Mouse (Mus musculus): ENCODE measurements around the gene Flnc. TPM values are rescaled to one million over a fixed set of nuclear protein-coding genes. Genes with fewer than 3 reads are reported as not detected.
A peak's percentile ranks its signal among the peaks of the same experiment; 100 is the strongest.

The Flnc gene
- polyA plus RNA-seq, 1 experiment from 2014 or later: 2.0 TPM

- ATAC-seq: peak; percentile 95
- Histone ChIP-seq H3K4me2 (ENCODE audit: low read length) (peak within 1 kb of the TSS; percentile 77), H3K27ac (ENCODE audit: low read length) (peak within 1 kb of the TSS; percentile 58), H3K9me3 (replicated peaks; ENCODE audit: control insufficient read depth, low read length, poor library complexity, severe bottlenecking) (no peaks in the 10 kb centered on the region), H3K27me3 (ENCODE audit: control insufficient read depth, insufficient read depth, low read depth, low read length) (peaks cover 2% of the 10 kb centered on the region), H3K9ac (ENCODE audit: low read depth, low read length) (peak within 1 kb of the TSS; percentile 77), H3K36me3 (ENCODE audit: control insufficient read depth, insufficient read depth, low read length) (no peaks in the 10 kb centered on the region), H3K4me3 (ENCODE audit: low read depth, low read length) (peak within 1 kb of the TSS; percentile 61), H3K4me1 (ENCODE audit: control insufficient read depth, insufficient read depth, low read length) (peaks cover 8% of the 10 kb centered on the region)
- under 1% methylated on average over 34 of the region's 49 CpGs for WGBS
These were observed 36.9 kb upstream of the Flnc start, which contains the start of gene Ccdc136 for GRCm38 (mm10) chr6:29395910-29396713. TSS of gene Ccdc136 (plus strand) at chr6:29396309.

GRCm38 (mm10) chr6:29396714-29397540, 36.1 kb upstream of the Flnc start:
- H3K9me3 ChIP-seq (replicated peaks; ENCODE audit: control insufficient read depth, low read length, poor library complexity, severe bottlenecking): no peaks in the 10 kb centered on the region
- H3K27me3 ChIP-seq (ENCODE audit: control insufficient read depth, insufficient read depth, low read depth, low read length): peaks cover 2% of the 10 kb centered on the region
- ATAC-seq: peak; percentile 46
- peak overlapping the region; percentile 58 for H3K27ac ChIP-seq (ENCODE audit: low read length)
- peak overlapping the region; percentile 77 for H3K9ac ChIP-seq (ENCODE audit: low read depth, low read length)
- peak overlapping the region; percentile 77 for H3K4me2 ChIP-seq (ENCODE audit: low read length)
- H3K4me1 ChIP-seq (ENCODE audit: control insufficient read depth, insufficient read depth, low read length): peaks cover 8% of the 10 kb centered on the region
- 1% methylated on average over 21 of the region's 24 CpGs for WGBS
- peak overlapping the region; percentile 61 for H3K4me3 ChIP-seq (ENCODE audit: low read depth, low read length)
- no peaks in the 10 kb centered on the region for H3K36me3 ChIP-seq (ENCODE audit: control insufficient read depth, insufficient read depth, low read length)

GRCm38 (mm10) chr6:29397575-29397974, 35.5 kb upstream of the Flnc start:
- no peaks in the 10 kb centered on the region for H3K9me3 ChIP-seq (replicated peaks; ENCODE audit: control insufficient read depth, low read length, poor library complexity, severe bottlenecking)
- ATAC-seq: no peak
- peak overlapping the region; percentile 77 for H3K4me2 ChIP-seq (ENCODE audit: low read length)
- H3K4me1 ChIP-seq (ENCODE audit: control insufficient read depth, insufficient read depth, low read length): peaks cover 8% of the 10 kb centered on the region
- peak overlapping the region; percentile 61 for H3K4me3 ChIP-seq (ENCODE audit: low read depth, low read length)
- H3K9ac ChIP-seq (ENCODE audit: low read depth, low read length): peak overlapping the region; percentile 77
- no peaks in the 10 kb centered on the region for H3K36me3 ChIP-seq (ENCODE audit: control insufficient read depth, insufficient read depth, low read length)
- H3K27ac ChIP-seq (ENCODE audit: low read length): peak overlapping the region; percentile 58
- 5% methylated on average over 6 of the region's 6 CpGs for WGBS
- no peaks in the 10 kb centered on the region; the same call in 1 of the 2 replicates for H3K27me3 ChIP-seq (ENCODE audit: control insufficient read depth, insufficient read depth, low read depth, low read length)

GRCm38 (mm10) chr6:29399851-29400250, 33.2 kb upstream of the Flnc start:
- no peaks in the 10 kb centered on the region; the same call in 1 of the 2 replicates for H3K27me3 ChIP-seq (ENCODE audit: control insufficient read depth, insufficient read depth, low read depth, low read length)
- no peak for ATAC-seq
- no peak overlapping the region for H3K27ac ChIP-seq (ENCODE audit: low read length)
- H3K4me2 ChIP-seq (ENCODE audit: low read length): no peak overlapping the region
- H3K4me3 ChIP-seq (ENCODE audit: low read depth, low read length): no peak overlapping the region
- H3K9me3 ChIP-seq (replicated peaks; ENCODE audit: control insufficient read depth, low read length, poor library complexity, severe bottlenecking): no peaks in the 10 kb centered on the region
- no peak overlapping the region for H3K9ac ChIP-seq (ENCODE audit: low read depth, low read length)
- H3K4me1 ChIP-seq (ENCODE audit: control insufficient read depth, insufficient read depth, low read length): peaks cover 8% of the 10 kb centered on the region
- no peaks in the 10 kb centered on the region for H3K36me3 ChIP-seq (ENCODE audit: control insufficient read depth, insufficient read depth, low read length)
- 72% methylated on average over 4 of the region's 4 CpGs for WGBS

GRCm38 (mm10) chr6:29402693-29403342, 30.2 kb upstream of the Flnc start:
- Histone ChIP-seq H3K27ac (ENCODE audit: low read length) (no peak overlapping the region), H3K4me3 (ENCODE audit: low read depth, low read length) (no peak overlapping the region), H3K9ac (ENCODE audit: low read depth, low read length) (no peak overlapping the region), H3K4me1 (ENCODE audit: control insufficient read depth, insufficient read depth, low read length) (no peaks in the 10 kb centered on the region; the same call in 1 of the 2 replicates), H3K36me3 (ENCODE audit: control insufficient read depth, insufficient read depth, low read length) (0 out of 2 replicates have a peak, but pooled peaks cover under 1% of the 10 kb centered on the region), H3K27me3 (ENCODE audit: control insufficient read depth, insufficient read depth, low read depth, low read length) (no peaks in the 10 kb centered on the region), H3K4me2 (ENCODE audit: low read length) (peak overlapping the region; percentile 19; the same call in 1 of the 2 replicates), H3K9me3 (replicated peaks; ENCODE audit: control insufficient read depth, low read length, poor library complexity, severe bottlenecking) (no peaks in the 10 kb centered on the region)
- ATAC-seq: no peak
- 8% methylated on average over 31 of the region's 34 CpGs for WGBS

GRCm38 (mm10) chr6:29406412-29406811, 26.6 kb upstream of the Flnc start:
- H3K27ac ChIP-seq (ENCODE audit: low read length): no peak overlapping the region
- H3K9ac ChIP-seq (ENCODE audit: low read depth, low read length): no peak overlapping the region
- H3K4me2 ChIP-seq (ENCODE audit: low read length): no peak overlapping the region
- no peaks in the 10 kb centered on the region for H3K27me3 ChIP-seq (ENCODE audit: control insufficient read depth, insufficient read depth, low read depth, low read length)
- H3K9me3 ChIP-seq (replicated peaks; ENCODE audit: control insufficient read depth, low read length, poor library complexity, severe bottlenecking): no peaks in the 10 kb centered on the region
- H3K36me3 ChIP-seq (ENCODE audit: control insufficient read depth, insufficient read depth, low read length): peaks cover 12% of the 10 kb centered on the region
- WGBS: 84% methylated on average over 6 of the region's 6 CpGs
- H3K4me1 ChIP-seq (ENCODE audit: control insufficient read depth, insufficient read depth, low read length): no peaks in the 10 kb centered on the region; the same call in 1 of the 2 replicates
- ATAC-seq: no peak
- no peak overlapping the region for H3K4me3 ChIP-seq (ENCODE audit: low read depth, low read length)

GRCm38 (mm10) chr6:29415446-29415845, 17.6 kb upstream of the Flnc start:
- ATAC-seq: no peak
- Histone ChIP-seq H3K4me3 (ENCODE audit: low read depth, low read length) (no peak overlapping the region), H3K9me3 (replicated peaks; ENCODE audit: control insufficient read depth, low read length, poor library complexity, severe bottlenecking) (no peaks in the 10 kb centered on the region), H3K4me1 (ENCODE audit: control insufficient read depth, insufficient read depth, low read length) (no peaks in the 10 kb centered on the region), H3K27me3 (ENCODE audit: control insufficient read depth, insufficient read depth, low read depth, low read length) (no peaks in the 10 kb centered on the region), H3K36me3 (ENCODE audit: control insufficient read depth, insufficient read depth, low read length) (peaks cover 22% of the 10 kb centered on the region; the same call in 1 of the 2 replicates), H3K4me2 (ENCODE audit: low read length) (no peak overlapping the region), H3K9ac (ENCODE audit: low read depth, low read length) (no peak overlapping the region), H3K27ac (ENCODE audit: low read length) (no peak overlapping the region)
- WGBS: 89% methylated on average over 9 of the region's 9 CpGs

GRCm38 (mm10) chr6:29420596-29420995, 12.5 kb upstream of the Flnc start:
- Histone ChIP-seq H3K4me3 (ENCODE audit: low read depth, low read length) (no peak overlapping the region), H3K4me2 (ENCODE audit: low read length) (no peak overlapping the region), H3K36me3 (ENCODE audit: control insufficient read depth, insufficient read depth, low read length) (no peaks in the 10 kb centered on the region; the same call in 1 of the 2 replicates), H3K27ac (ENCODE audit: low read length) (no peak overlapping the region), H3K27me3 (ENCODE audit: control insufficient read depth, insufficient read depth, low read depth, low read length) (no peaks in the 10 kb centered on the region), H3K9ac (ENCODE audit: low read depth, low read length) (no peak overlapping the region), H3K9me3 (replicated peaks; ENCODE audit: control insufficient read depth, low read length, poor library complexity, severe bottlenecking) (no peaks in the 10 kb centered on the region), H3K4me1 (ENCODE audit: control insufficient read depth, insufficient read depth, low read length) (no peaks in the 10 kb centered on the region)
- WGBS: 92% methylated on average over 2 of the region's 2 CpGs
- no peak for ATAC-seq

Data from midbrain, embryonic 16.5 days (tissue).